Mouse (Mus musculus) right cerebral cortex, postnatal 10 days (tissue): ENCODE data around the gene Lsm4.

Experiments
- DNase-seq, 2 experiments: peaks; one replicate each; pipeline ENCODE4 v3.0.0; 2021; ENCODE audit warnings: low spot score in 2 of 2

The Lsm4 gene

GRCm38 (mm10) chr8:70725792-70726447 lies 52.9 kb downstream of the Lsm4 start:
- no peak for DNase-seq

GRCm38 (mm10) chr8:70726721-70727120 lies 53.7 kb downstream of the Lsm4 start:
- no peak for DNase-seq
